Mouse (Mus musculus): ENCODE results near the gene Krt19.

- no peak for TF ChIP-seq CTCF (IDR thresholded peaks at IDR 0.05; ENCODE audit: borderline replicate concordance, insufficient read depth, low read depth, low read length)
- TF ChIP-seq POLR2A (IDR thresholded peaks at IDR 0.05; ENCODE audit: borderline replicate concordance, insufficient read depth, low read length) = no peak
Observed at GRCm38 (mm10) chr11:100192992-100193391, 44.5 kb upstream of the Krt19 start, which contains the start of gene Krt9.
